9 mouse cellular contexts compared by ENCODE assay signal in the genomic region with DNA sequence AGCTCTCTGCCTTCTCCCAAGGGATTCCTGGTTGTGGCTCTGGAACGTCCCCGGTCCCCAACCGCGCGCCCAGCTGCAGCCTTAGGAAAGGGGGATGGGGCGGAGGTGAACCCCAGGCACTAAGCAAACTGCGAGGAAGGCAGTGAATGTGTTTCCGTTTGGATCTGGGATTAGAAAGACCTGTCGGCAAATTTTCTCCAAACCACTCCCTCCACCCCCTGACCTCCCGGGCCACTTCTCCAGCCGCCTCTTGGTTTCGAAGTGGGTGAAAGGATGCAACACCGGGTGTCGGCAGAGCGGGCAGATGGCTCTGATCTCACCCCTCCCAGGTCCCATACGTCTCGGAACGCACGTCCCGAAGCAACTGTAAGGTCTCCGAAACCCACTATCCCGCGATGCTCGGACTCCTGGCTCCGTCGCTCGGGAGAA. TPM values are rescaled to one million over a fixed set of nuclear protein-coding genes. Genes with fewer than 3 reads are reported as not detected.
DNase-seq lines count a peak whose midpoint lies in the region; ATAC-seq and TF ChIP-seq lines count a peak whose summit lies in the region.
"Had no signal": no experiment of that assay in that cellular context is flagged by ENCODE, and none has a peak within 500 bp of the region (broad histone marks: within the 10 kb centered on the region; RNA-seq: fewer than 3 reads in every experiment).

No protein-coding gene starts in this region.

- H3K27me3 ChIP-seq in lung, postnatal 0 days (replicated peaks; ENCODE audit: insufficient read depth, low read length), result peaks cover 50% of the 10 kb centered on the region
- H3K27me3 ChIP-seq in intestine, postnatal 0 days (replicated peaks; ENCODE audit: control insufficient read depth, insufficient read depth, low read length), result peaks cover 49% of the 10 kb centered on the region
- H3K27me3 ChIP-seq in neural tube, embryonic 15.5 days (replicated peaks), result peaks cover 36% of the 10 kb centered on the region

- H3K36me3 ChIP-seq in lung, postnatal 0 days (ENCODE audit: insufficient read depth, low read length), result no peaks in the 10 kb centered on the region
- no peaks in the 10 kb centered on the region for H3K36me3 ChIP-seq in intestine, postnatal 0 days (ENCODE audit: control insufficient read depth, insufficient read depth)
- H3K36me3 ChIP-seq in neural tube, embryonic 15.5 days, result no peaks in the 10 kb centered on the region

- peak; percentile 9 for DNase-seq in cerebellum, adult 11 months
- no peak for DNase-seq in cerebellum, adult 9-10 months
- DNase-seq in lung, postnatal 0 days (ENCODE audit: low spot score), result no peak
- DNase-seq in lung, adult 18-20 months, result no peak
- DNase-seq in ovary, postnatal 10 days (ENCODE audit: low spot score), result no peak

- TF ChIP-seq CTCF in lung, postnatal 0 days (IDR thresholded peaks at IDR 0.05), result no peak
- TF ChIP-seq CTCF in intestine, postnatal 0 days (IDR thresholded peaks at IDR 0.05; ENCODE audit: low read depth), result no peak

- no peak for TF ChIP-seq EP300 in lung, postnatal 0 days (IDR thresholded peaks at IDR 0.05)

- no peak overlapping the region for H3K9ac ChIP-seq in lung, postnatal 0 days (replicated peaks; ENCODE audit: low read depth)
- H3K9ac ChIP-seq in intestine, postnatal 0 days (ENCODE audit: low read depth, low read length), result no peak overlapping the region
- H3K9ac ChIP-seq in neural tube, embryonic 15.5 days (replicated peaks), result peak overlapping the region; percentile 57

- no peak for ATAC-seq in lung, postnatal 0 days
- no peak for ATAC-seq in intestine, postnatal 0 days
- no peak for ATAC-seq in neural tube, embryonic 15.5 days (ENCODE audit: low FRiP score)
- no peak for ATAC-seq in erythroid progenitor cell, adult 5-6 weeks (replicated peaks; ENCODE audit: low FRiP score, poor library complexity, severe bottlenecking)

- no peak overlapping the region for H3K27ac ChIP-seq in lung, postnatal 0 days (ENCODE audit: low read length)
- H3K27ac ChIP-seq in intestine, postnatal 0 days (ENCODE audit: low read depth, low read length), result no peak overlapping the region
- H3K27ac ChIP-seq in neural tube, embryonic 15.5 days (replicated peaks), result peak overlapping the region; percentile 71

- 4% methylated on average over 24 of the region's 27 CpGs for WGBS in lung, postnatal 0 days
- WGBS in intestine, postnatal 0 days, result 3% methylated on average over 27 of the region's 27 CpGs
- under 1% methylated on average over 27 of the region's 27 CpGs for WGBS in neural tube, embryonic 15.5 days

- peak overlapping the region; percentile 68 for H3K4me3 ChIP-seq in lung, postnatal 0 days (ENCODE audit: low read depth, low read length)
- H3K4me3 ChIP-seq in intestine, postnatal 0 days (ENCODE audit: low read depth, low read length), result peak overlapping the region; percentile 70
- peak overlapping the region; percentile 59 for H3K4me3 ChIP-seq in neural tube, embryonic 15.5 days (replicated peaks)

- no peaks in the 10 kb centered on the region for H3K9me3 ChIP-seq in lung, postnatal 0 days (ENCODE audit: low read length)
- no peaks in the 10 kb centered on the region for H3K9me3 ChIP-seq in intestine, postnatal 0 days (ENCODE audit: control insufficient read depth)
- H3K9me3 ChIP-seq in neural tube, embryonic 15.5 days (replicated peaks), result no peaks in the 10 kb centered on the region

- peak overlapping the region; percentile 93 for H3K4me2 ChIP-seq in lung, postnatal 0 days (replicated peaks; ENCODE audit: low read depth, low read length)
- peak overlapping the region; percentile 98 for H3K4me2 ChIP-seq in intestine, postnatal 0 days (replicated peaks; ENCODE audit: low read depth)
- peak overlapping the region; percentile 99 for H3K4me2 ChIP-seq in neural tube, embryonic 15.5 days

- peaks cover 12% of the 10 kb centered on the region for H3K4me1 ChIP-seq in lung, postnatal 0 days (ENCODE audit: insufficient read depth, low read depth, low read length)
- H3K4me1 ChIP-seq in intestine, postnatal 0 days (replicated peaks; ENCODE audit: control insufficient read depth, insufficient read depth, low read length), result no peaks in the 10 kb centered on the region; the same call in 1 of the 2 replicates
- peaks cover 51% of the 10 kb centered on the region for H3K4me1 ChIP-seq in neural tube, embryonic 15.5 days

RNA-seq across cellular contexts. Expression of a gene that starts 16.0 kb away (rescaled TPM):
- polyA plus RNA-seq in lung, postnatal 0 days (2015; fragmentation: Nextera tagmentation; extraction: Ambion mirVana), result 7.0 and 7.2 TPM in 2 replicates
- polyA plus RNA-seq in intestine, postnatal 0 days (2015; fragmentation: Nextera tagmentation; extraction: Ambion mirVana), result 8.7 and 8.8 TPM in 2 replicates
- 25.7 and 28.9 TPM in 2 replicates for polyA plus RNA-seq in neural tube, embryonic 15.5 days (2015; fragmentation: Nextera tagmentation; extraction: Ambion mirVana)
- not detected in 2 replicates for total RNA-seq in erythroid progenitor cell, adult 5-6 weeks (2015; ENCODE audit: low replicate concordance)
- not detected in 2 replicates for total RNA-seq in erythroid progenitor cell, adult 5-6 weeks (2017; ENCODE audit: low replicate concordance)
- total RNA-seq: common myeloid progenitor, adult 5-6 weeks had no signal

RNA-seq across cellular contexts. Expression of a gene that starts 47.3 kb away (rescaled TPM):
- 1.1 and 1.2 TPM in 2 replicates for polyA plus RNA-seq in lung, postnatal 0 days (2015; fragmentation: Nextera tagmentation; extraction: Ambion mirVana)
- 0.22 and 0.35 TPM in 2 replicates for polyA plus RNA-seq in intestine, postnatal 0 days (2015; fragmentation: Nextera tagmentation; extraction: Ambion mirVana)
- polyA plus RNA-seq in neural tube, embryonic 15.5 days (2015; fragmentation: Nextera tagmentation; extraction: Ambion mirVana), result 0.72 and 2.0 TPM in 2 replicates
- 3.8 and 6.8 TPM in 2 replicates for total RNA-seq in erythroid progenitor cell, adult 5-6 weeks (2015; ENCODE audit: low replicate concordance)
- total RNA-seq in erythroid progenitor cell, adult 5-6 weeks (2017; ENCODE audit: low replicate concordance), result 1.9 and 10.0 TPM in 2 replicates
